ENCODE assay signal across 14 mouse cellular contexts in genomic region chr2:165096367-165096766, GRCm38 (mm10). TPM values are rescaled to one million over a fixed set of nuclear protein-coding genes. Genes with fewer than 3 reads are reported as not detected.
DNase-seq lines count a peak whose midpoint lies in the region; ATAC-seq lines count a peak whose summit lies in the region.
"Had no signal": no experiment of that assay in that cellular context is flagged by ENCODE, and none has a peak within 500 bp of the region (broad histone marks: within the 10 kb centered on the region; RNA-seq: fewer than 3 reads in every experiment).

No protein-coding gene starts in this region.

- peak; percentile 81 for ATAC-seq in forebrain, embryonic 14.5 days
- peak; percentile 51 for ATAC-seq in neural tube, embryonic 13.5 days (ENCODE audit: low read depth)
- no peak for ATAC-seq in liver, embryonic 11.5 days (replicated peaks; ENCODE audit: low FRiP score)

- whole genome bisulfite sequencing in forebrain, embryonic 14.5 days = 5% methylated on average over 10 of the region's 10 CpGs
- 16% methylated on average over 10 of the region's 10 CpGs for WGBS in limb, embryonic 10.5 days
- WGBS in neural tube, embryonic 13.5 days = 9% methylated on average over 10 of the region's 10 CpGs
- WGBS in liver, embryonic 11.5 days = 24% methylated on average over 10 of the region's 10 CpGs

- no peaks in the 10 kb centered on the region for H3K27me3 ChIP-seq in forebrain, embryonic 14.5 days (replicated peaks; ENCODE audit: control insufficient read depth, insufficient read depth, low read length)
- H3K27me3 ChIP-seq in limb, embryonic 10.5 days (ENCODE audit: low read depth, poor library complexity, severe bottlenecking) = peaks cover 75% of the 10 kb centered on the region
- peaks cover 61% of the 10 kb centered on the region for H3K27me3 ChIP-seq in neural tube, embryonic 13.5 days
- H3K27me3 ChIP-seq in liver, embryonic 11.5 days (replicated peaks; ENCODE audit: control insufficient read depth, insufficient read depth, low read length) = peaks cover 30% of the 10 kb centered on the region

- H3K9me3 ChIP-seq in forebrain, embryonic 14.5 days (replicated peaks; ENCODE audit: control insufficient read depth, low read length) = no peaks in the 10 kb centered on the region
- no peaks in the 10 kb centered on the region for H3K9me3 ChIP-seq in limb, embryonic 10.5 days (replicated peaks)
- no peaks in the 10 kb centered on the region for H3K9me3 ChIP-seq in neural tube, embryonic 13.5 days
- H3K9me3 ChIP-seq in liver, embryonic 11.5 days (ENCODE audit: control insufficient read depth, low read length) = no peaks in the 10 kb centered on the region

- 0 out of 2 replicates have a peak overlapping the region, but pooled peaks have one; percentile 8 for H3K9ac ChIP-seq in forebrain, embryonic 14.5 days (ENCODE audit: low read length)
- peak overlapping the region; percentile 32; the same call in 1 of the 2 replicates for H3K9ac ChIP-seq in neural tube, embryonic 13.5 days
- H3K9ac ChIP-seq in liver, embryonic 11.5 days (ENCODE audit: low read depth, low read length) = no peak overlapping the region

- no peaks in the 10 kb centered on the region for H3K36me3 ChIP-seq in forebrain, embryonic 14.5 days (ENCODE audit: control insufficient read depth, insufficient read depth, low read length)
- H3K36me3 ChIP-seq in limb, embryonic 10.5 days = no peaks in the 10 kb centered on the region
- H3K36me3 ChIP-seq in neural tube, embryonic 13.5 days = no peaks in the 10 kb centered on the region
- H3K36me3 ChIP-seq in liver, embryonic 11.5 days (ENCODE audit: control insufficient read depth, insufficient read depth, low read length) = no peaks in the 10 kb centered on the region

- peak overlapping the region; percentile 58 for H3K27ac ChIP-seq in forebrain, embryonic 14.5 days (ENCODE audit: low read depth, low read length)
- H3K27ac ChIP-seq in limb, embryonic 10.5 days = peak overlapping the region; percentile 3; the same call in 1 of the 2 replicates
- H3K27ac ChIP-seq in neural tube, embryonic 13.5 days (replicated peaks) = peak overlapping the region; percentile 72
- no peak overlapping the region for H3K27ac ChIP-seq in liver, embryonic 11.5 days (ENCODE audit: low read depth, low read length)

- H3K4me3 ChIP-seq in forebrain, embryonic 14.5 days (ENCODE audit: low read depth, low read length) = no peak overlapping the region
- H3K4me3 ChIP-seq in limb, embryonic 10.5 days = no peak overlapping the region
- H3K4me3 ChIP-seq in neural tube, embryonic 13.5 days = no peak overlapping the region
- H3K4me3 ChIP-seq in liver, embryonic 11.5 days (ENCODE audit: low read depth, low read length) = no peak overlapping the region

- DNase-seq in cerebellum, postnatal 14 days = peak; percentile 41 to 42
- no peak for DNase-seq in cerebellum, adult 11 months
- DNase-seq in forebrain, embryonic 14.5 days (ENCODE audit: low spot score) = peak; percentile 86
- DNase-seq in limb, embryonic 10.5 days (ENCODE audit: low spot score) = no peak
- DNase-seq in spleen, adult 18-20 months = no peak
- no peak for DNase-seq in liver, embryonic 11.5 days (ENCODE audit: low spot score)
- DNase-seq in spleen, postnatal 36 days (ENCODE audit: low spot score in 2 of 2) = no peak
- DNase-seq: cerebellum, adult 8-10 months; heart, postnatal 36 days; lung, postnatal 14 days had no signal

- H3K4me1 ChIP-seq in forebrain, embryonic 14.5 days (ENCODE audit: control insufficient read depth, insufficient read depth, low read length) = peaks cover 17% of the 10 kb centered on the region
- H3K4me1 ChIP-seq in limb, embryonic 10.5 days = peaks cover 49% of the 10 kb centered on the region
- peaks cover 51% of the 10 kb centered on the region for H3K4me1 ChIP-seq in neural tube, embryonic 13.5 days (replicated peaks)
- H3K4me1 ChIP-seq in liver, embryonic 11.5 days (replicated peaks; ENCODE audit: control insufficient read depth, insufficient read depth, low read length) = no peaks in the 10 kb centered on the region

- no peak overlapping the region for H3K4me2 ChIP-seq in forebrain, embryonic 14.5 days (ENCODE audit: low read length)
- H3K4me2 ChIP-seq in neural tube, embryonic 13.5 days = no peak overlapping the region
- no peak overlapping the region for H3K4me2 ChIP-seq in liver, embryonic 11.5 days

RNA-seq across cellular contexts. Expression of gene 1700025C18Rik, which starts 5.8 kb away (rescaled TPM):
- not detected in 2 replicates for polyA plus RNA-seq in forebrain, embryonic 14.5 days (2014; fragmentation: Nextera tagmentation; extraction: Ambion mirVana)
- not detected in 2 replicates for polyA plus RNA-seq in limb, embryonic 10.5 days (2016; fragmentation: Nextera tagmentation; extraction: Ambion mirVana)
- polyA plus RNA-seq in neural tube, embryonic 13.5 days (2015; fragmentation: Nextera tagmentation; extraction: Ambion mirVana) = not detected in 2 replicates
- not detected in 2 replicates for polyA plus RNA-seq in liver, embryonic 11.5 days (2014; fragmentation: Nextera tagmentation; extraction: Ambion mirVana)
- polyA plus RNA-seq: kidney, embryonic 14.5 days; liver, adult 2 months; thymus, postnatal 0 days had no signal

RNA-seq across cellular contexts. Expression of gene Cd40, which starts 40.9 kb away (rescaled TPM):
- polyA plus RNA-seq in forebrain, embryonic 14.5 days (2014; fragmentation: Nextera tagmentation; extraction: Ambion mirVana) = 7.4 and 8.2 TPM in 2 replicates
- 10.5 and 11.5 TPM in 2 replicates for polyA plus RNA-seq in limb, embryonic 10.5 days (2016; fragmentation: Nextera tagmentation; extraction: Ambion mirVana)
- polyA plus RNA-seq in neural tube, embryonic 13.5 days (2015; fragmentation: Nextera tagmentation; extraction: Ambion mirVana) = 7.2 and 8.3 TPM in 2 replicates
- 5.5 and 7.7 TPM in 2 replicates for polyA plus RNA-seq in liver, embryonic 11.5 days (2014; fragmentation: Nextera tagmentation; extraction: Ambion mirVana)

Comparison
In these comparisons a context has a peak if more than half of its experiments do, and no peak if none do; other contexts are left out.
1. DNase-seq: peak in cerebellum, postnatal 14 days (2 of 2) and forebrain, embryonic 14.5 days (single experiment); none in cerebellum, adult 11 months (single experiment), limb, embryonic 10.5 days (single experiment), spleen, adult 18-20 months (0 of 2), liver, embryonic 11.5 days (single experiment) and spleen, postnatal 36 days (0 of 2).